Mouse (Mus musculus) thymus, postnatal 36 days (tissue): ENCODE data around the gene Pla2g10.
"Not testable (repeated sequence)": the region's sequence is repeated elsewhere in the genome, so short reads cannot be mapped to it uniquely, and the experiment has no call there.

Source experiments
- DNase-seq, 2 experiments: peaks; one replicate each; pipeline ENCODE4 v3.0.0; 2022; ENCODE audit warnings: mixed read lengths in 2 of 2

Pla2g10 gene

DNA sequence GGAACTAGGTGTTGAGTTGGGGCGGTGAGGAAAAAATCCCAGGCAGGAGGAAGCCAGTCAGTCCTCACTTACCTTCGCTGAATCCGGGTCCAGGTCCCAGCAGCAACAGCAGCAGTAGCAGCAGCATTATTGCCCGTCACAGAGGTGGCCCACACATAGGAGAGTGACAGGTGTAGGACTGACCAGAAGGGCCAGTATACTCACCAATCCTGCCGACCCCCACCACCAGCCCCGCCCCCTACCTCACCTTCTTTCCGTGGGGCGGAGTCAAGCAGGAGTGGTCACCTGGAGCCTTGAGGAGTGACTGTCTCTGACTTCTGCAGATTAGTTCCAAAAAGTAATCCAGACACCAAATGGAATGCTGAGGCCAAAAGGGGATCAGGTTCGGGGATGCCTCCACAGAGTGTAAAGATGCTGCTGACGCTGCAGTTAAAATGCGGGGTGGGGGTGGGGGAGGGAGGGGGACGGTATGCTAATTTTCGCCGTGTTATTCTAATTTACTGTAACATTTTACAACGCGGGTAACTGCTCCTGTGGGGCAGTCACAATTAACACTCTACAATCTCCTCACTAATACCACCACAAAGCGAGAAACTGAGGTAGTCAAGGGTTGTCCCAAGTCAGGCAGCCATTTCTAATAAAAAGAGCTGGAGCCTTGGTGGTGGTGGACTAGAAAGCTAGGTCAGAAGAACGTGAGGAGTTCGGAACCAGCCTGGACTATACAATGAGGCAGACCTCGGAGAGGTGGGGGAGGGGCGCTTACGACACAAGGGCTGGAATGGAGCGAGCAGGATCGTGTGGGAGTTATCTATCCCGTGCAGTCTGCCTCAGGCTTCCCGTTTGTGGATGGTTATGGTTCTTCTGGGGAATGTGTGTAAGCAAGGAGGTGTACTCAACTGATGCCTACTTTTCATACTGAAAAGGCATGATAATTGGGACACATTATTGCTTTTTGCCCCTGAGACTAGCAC, at the start of gene Pla2g10:
Pla2g10 (minus strand) TSS at position 699 of the 971 bp plus-strand sequence.
- DNase-seq: no peak

DNA sequence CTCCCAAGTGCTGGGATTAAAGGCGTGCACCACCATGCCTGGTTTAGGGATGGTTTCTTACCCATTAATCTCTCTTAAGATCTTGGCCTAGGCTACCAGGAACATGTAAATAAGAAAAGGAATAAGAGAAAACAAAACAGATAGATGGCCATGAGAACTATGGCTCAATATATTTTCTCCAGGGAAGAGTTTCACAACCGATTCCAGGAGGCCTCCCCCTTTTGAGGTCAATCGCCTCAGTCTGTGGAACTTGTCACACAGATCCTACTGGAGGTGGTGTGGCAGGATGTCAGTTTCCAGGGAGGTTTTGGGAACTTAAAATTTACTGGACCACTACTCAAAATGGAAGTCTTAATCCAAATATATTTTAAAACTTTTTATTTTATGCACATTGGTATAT, 43.9 kb upstream of the Pla2g10 start:
- DNase-seq: not testable (repeated sequence)

DNA sequence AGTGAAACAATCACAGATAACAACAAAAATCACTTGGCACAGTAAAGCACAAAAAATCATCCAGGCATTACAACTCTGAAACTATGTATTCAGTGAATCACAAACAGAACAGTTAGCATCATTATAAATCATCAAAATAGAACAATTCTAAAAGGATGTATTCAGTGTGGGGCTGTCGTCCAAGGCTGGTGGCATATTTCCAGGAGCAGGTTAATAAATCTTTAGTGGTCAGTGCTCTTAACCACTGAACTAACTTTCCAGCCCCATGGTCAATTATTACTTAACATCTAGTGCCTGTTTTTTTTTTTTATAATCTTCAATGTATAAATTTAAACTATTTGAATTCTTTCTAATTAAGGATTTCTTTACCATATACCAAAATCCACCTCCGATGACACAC, 43.2 kb upstream of the Pla2g10 start:
- DNase-seq: not testable (repeated sequence)

DNA sequence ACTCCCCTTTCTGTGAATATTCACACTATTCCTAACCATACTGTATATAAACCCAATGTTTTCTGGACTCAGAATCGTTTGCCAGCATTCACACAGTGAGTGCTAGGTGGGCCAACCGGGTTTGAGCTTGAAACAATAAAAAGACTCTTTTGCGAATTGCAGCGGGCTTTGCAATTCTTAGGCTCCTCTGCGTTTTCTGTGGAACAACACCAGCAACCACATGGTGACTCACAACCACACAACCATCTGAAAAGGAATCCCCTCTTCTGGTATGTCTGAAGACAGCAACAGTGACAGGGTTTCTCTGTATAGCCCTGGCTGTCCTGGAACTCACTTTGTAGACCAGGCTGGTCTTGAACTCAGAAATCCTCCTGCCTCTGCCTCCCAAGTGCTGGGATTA, 41.3 kb upstream of the Pla2g10 start:
- DNase-seq: not testable (repeated sequence)

DNA sequence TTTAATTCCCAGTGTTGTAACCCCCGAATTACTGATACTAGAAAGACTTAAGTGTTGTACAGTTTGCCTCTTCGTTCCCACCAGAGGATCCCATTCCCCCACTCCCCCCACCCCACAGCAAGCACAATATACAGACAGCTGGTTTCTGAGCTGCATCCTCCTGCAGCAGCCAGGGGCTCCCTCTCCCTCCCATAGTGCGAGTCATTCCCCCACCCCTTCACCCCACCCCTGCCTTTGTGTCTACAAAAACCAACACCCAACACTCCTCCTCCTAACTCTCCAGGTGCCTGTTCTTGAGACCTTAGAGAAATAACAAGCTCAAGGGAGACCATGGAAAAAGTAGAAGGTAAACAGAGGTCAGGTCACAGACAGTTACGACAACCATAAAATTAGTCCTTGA, 40.8 kb upstream of the Pla2g10 start:
- DNase-seq: not testable (repeated sequence)

DNA sequence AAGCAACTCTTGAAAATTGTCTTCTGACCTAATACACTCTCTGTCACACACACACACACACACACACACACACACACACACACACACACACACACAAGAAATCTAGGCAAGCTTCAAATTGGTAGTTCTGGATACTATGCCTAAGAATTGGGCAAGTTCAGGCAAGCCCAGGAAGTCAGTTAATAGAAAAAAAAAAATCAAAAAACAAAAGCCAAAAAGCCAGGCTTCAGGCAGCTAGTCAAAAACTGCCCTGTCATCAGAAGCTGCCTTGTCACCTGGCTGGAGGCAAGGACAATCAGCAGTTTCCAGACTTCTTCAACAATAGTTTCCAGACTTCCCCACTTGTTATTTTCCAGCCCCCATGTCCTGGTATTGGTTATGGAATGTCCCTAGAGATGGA, 35.6 kb upstream of the Pla2g10 start:
- no peak for DNase-seq

DNA sequence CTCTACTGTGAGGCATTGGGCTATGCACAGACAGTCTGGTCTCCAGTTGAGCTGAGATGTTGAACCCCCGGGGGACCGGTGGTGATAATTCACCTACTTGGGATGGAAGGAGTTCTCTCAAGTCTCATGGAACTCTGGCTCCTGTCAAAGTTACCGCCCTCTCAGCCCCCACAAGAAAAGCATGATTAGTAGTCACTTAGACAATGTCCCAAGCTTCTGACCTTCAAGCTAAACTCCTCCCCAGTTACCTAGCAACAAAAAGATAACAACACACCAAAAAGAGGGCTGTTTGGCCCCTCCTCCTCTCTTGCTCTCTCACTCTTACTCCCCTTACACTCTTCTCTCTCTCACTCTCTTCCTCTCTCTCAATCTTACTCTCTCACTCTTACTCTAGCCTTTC, 33.7 kb upstream of the Pla2g10 start:
- DNase-seq: no peak

DNA sequence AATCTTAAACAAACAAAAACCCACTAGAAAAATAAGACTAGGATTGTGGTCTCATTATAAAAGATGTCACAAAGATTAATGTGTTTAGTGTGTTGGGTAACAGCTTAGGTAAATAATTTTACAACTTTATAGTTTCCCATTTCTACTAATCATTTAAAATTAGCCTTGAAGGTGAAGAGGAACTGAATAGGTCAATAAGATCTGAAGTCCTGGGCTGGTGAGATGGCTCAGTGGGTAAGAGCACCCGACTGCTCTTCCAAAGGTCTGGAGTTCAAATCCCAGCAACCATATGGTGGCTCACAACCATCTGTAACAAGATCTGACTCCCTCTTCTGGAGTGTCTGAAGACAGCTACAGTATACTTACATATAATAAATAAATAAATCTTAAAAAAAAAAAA, 32.0 kb upstream of the Pla2g10 start:
- not testable (repeated sequence) for DNase-seq

DNA sequence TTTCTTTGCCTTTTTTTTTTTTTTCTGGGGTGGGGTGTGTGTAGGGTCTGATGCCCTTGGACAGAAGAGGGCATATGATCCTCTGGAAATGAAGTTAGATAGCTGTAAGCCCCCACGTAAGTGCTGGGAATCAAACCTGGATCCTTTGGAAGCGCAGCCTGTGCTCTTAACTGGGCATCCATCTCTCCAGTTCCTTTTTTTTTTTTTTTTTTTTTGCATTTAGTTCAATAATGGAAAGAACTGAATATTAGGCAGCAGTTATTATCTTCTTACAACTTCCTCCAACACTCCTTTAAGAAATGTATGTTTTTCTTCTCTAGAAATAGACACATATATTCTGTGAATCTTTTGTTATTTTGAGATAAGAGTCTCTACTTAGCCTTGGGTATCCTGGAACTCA, 27.0 kb upstream of the Pla2g10 start:
- no peak for DNase-seq

DNA sequence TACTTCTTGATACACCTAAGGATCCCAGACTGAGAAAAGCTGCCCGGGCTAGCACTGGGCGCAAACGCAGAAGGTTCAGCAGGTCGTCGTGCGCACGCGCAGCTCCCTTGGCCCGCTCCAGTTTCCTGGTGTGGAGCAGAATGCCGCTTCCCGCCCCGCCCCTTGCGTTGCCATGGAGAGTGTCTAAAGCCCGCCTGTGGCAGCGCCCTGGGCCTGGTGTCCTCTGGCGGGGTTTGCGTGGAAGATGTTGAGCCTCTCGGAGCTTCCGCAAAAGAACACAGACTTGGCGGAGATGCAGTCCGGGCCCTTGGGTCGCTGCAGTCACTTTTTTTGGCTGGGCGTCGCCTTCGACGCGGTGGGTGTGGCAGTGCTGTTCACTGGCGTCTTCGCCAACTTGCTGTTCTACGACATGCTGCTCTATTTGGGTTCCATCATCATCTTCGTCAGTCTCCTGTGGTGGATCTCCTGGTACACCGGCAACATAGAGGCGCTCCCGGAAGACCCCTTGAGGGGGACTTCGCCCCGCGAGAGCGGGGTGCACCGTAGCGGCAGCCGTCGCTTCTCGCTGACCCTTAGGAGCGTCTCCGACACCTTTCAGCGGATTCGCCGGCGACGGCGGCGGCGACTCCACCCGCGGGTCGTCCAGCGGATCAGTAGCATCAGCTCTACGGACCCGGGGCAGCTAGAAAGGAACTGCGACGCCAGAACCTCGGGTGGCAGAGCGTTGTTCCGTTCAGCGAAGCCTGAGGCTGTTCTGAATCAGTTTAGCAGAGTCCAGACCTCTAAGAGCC, 23.8 kb upstream of the Pla2g10 start:
- peak; percentile 92 for DNase-seq

DNA sequence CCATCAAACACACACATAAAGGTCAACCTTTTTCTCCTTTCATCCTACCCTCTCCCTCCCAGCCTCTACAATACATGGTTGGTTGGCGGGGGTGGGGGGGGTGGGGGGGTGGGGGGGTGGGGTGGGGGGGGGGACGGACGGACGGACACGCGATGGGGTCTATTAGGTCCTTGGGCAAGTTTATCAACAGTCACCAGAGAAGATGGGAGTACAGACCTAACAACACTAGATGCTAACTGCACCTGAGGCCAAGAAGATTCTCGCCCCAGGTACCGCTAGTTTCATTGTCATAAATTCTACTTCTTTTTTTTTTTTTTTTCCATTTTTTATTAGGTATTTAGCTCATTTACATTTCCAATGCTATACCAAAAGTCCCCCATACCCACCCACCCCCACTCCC, 23.2 kb upstream of the Pla2g10 start:
- DNase-seq: no peak

DNA sequence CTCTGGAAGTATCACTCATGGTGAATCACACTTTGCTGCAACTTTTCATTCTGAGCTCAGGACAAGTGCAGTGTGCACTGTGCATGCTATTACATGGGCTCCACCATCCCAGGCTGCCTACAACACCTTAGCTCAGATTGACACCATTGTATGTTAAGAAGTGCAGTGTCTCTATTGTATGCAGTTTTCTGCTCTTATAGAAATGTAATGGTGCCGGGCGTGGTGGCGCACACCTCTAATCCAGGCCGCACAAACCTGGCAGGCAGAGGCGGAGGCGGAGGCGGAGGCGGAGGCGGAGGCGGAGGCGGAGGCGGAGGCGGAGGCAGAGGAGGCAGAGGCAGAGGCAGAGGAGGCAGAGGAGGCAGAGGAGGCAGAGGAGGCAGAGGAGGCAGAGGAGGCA, 19.8 kb upstream of the Pla2g10 start:
- no peak for DNase-seq

DNA sequence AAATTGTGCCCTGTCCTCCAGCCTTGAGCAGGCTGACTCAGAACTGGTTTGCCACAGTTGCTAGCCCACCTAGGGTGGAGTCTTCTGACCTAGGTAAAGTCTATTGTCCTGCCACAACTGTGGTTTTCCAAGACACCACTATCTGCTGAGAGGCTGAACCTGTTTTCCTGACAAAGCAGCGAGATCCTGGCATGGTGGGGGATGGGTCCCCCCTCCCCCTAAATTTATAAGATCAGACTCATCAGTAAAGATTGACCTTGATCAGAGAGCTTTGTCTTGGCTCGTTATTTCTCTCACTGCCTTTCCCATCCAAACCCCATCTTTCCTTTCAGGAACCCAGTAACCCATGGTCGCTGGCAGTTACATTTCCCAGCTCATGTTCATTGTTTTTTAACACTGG, 19.2 kb upstream of the Pla2g10 start:
- DNase-seq: no peak

DNA sequence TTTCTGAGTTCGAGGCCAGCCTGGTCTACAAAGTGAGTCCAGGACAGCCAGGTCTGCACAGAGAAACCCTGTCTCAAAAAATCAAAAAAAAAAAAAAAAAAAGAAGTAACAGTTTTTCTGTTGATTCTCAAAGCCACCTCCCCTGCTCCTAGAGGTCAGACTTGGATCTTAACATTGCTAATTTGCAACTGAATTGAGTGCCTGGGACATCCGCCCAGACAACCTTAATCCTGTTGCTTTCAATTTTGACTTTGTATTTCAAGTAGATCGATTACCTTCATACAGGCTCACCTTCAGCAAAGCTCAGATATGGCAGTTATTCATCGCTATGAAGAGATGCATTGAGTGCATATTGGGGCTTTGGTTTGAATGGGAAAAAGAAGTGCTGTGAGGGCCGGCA, 18.5 kb upstream of the Pla2g10 start:
- no peak for DNase-seq

DNA sequence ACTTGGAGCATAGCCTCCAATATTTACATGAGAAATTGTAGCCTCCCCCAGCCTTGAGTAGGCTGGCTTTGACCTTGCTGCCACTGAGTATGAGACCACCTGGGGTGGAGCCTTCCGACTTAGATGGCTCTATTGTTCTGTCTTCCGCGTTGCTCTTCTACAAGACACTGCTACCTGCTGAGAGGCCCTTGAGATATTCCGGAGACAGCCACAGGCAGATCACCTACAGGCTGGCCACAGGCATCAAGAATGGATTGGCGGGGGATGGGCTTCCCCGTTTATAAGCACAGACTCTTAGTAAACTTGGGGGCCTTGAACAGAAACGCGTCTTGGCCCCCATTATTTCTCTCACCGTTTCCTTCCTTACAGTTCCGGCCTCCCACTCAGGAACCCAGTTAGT, 18.0 kb upstream of the Pla2g10 start:
- DNase-seq: not testable (repeated sequence)

DNA sequence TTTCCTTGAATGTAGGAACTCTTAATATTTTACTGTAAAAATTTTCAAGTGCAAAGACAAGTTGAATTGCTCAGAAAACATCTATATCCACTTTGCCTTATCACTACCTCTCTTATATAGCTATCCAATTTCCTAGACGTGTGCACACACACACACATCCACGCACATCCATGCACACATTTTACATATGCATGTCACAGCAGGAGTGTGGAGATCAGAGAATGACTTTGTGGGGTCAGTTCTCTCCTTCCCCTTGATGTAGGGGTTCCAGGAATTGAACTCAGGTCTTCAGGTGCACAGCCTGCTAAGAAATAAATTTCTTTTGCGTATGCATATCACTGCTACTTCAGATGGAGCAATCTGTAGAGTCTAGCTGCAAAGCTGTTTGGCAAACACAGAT, 17.3 kb upstream of the Pla2g10 start:
- no peak for DNase-seq

DNA sequence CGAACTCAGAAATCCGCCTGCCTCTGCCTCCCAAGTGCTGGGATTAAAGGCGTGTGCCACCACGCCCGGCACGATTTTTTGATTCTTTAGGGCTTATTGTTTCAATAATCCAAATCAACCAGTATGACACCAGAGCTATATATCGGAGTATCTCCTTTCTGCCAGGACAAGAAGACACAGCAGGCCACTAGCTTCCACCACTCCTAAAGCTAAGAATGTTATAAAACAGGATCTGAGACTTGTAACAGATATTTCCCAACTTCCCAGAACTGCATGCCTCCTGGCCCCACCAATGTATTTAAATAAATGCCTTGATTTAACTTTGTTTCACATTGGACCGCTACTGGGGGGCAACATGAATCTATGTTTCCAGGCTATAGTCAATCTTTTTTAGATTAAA, 16.9 kb upstream of the Pla2g10 start:
- DNase-seq: no peak

DNA sequence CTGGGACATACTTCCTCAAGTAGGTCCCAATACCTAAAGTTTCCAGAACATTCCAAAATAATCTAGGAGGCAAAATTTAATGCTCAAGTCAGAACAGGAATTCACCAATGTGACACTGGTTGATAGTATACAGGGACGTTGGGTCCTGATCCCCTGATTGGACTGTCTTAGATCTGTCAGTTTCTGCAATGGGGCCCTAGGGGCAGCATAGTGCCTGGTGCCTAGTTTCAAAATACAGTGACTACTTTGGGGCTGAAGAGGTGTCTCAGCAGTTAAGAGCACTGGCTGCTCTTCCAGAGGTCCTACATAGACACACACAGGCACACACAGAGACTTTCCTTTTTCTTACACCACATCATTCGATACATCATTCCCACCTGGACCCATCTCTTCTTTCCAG, 10.1 kb upstream of the Pla2g10 start:
- DNase-seq: no peak

DNA sequence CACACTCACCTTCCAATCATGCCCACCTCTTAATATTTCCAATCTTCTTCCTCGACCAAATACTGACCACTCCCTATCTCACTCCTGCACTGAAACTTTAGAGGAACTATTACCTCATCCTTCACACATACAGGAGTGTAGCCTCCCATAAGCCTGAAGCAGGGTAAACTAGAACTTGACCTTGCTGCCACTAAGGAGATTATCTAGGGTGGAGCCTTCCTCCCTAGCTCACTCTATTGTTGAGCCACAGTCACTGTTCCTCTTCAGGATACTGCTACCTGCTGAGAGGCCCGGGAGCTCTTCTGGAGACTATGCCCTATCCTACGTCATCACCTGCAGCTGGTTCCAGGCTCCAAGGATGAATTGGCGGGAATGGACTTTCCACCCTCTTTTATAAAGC, 8.3 kb upstream of the Pla2g10 start:
- not testable (repeated sequence) for DNase-seq

DNA sequence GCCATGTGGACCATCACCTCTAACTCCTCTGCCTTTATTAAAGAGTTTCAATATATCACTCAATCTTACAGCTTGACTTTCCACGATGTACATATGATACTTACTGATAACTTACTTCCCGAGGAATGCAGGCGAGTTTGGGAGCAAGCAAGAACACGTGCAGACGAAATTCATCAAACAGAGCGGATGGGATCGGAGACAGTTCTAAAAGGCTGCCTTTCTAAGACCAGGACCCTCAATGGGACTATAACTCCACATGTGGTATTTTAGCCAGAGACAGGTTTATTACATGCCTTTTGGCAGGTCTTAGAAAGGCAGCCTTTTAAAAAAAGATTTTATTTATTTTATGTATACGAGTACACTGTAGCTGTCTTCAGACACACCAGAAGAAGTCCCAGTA, 5.2 kb upstream of the Pla2g10 start:
- DNase-seq: no peak

DNA sequence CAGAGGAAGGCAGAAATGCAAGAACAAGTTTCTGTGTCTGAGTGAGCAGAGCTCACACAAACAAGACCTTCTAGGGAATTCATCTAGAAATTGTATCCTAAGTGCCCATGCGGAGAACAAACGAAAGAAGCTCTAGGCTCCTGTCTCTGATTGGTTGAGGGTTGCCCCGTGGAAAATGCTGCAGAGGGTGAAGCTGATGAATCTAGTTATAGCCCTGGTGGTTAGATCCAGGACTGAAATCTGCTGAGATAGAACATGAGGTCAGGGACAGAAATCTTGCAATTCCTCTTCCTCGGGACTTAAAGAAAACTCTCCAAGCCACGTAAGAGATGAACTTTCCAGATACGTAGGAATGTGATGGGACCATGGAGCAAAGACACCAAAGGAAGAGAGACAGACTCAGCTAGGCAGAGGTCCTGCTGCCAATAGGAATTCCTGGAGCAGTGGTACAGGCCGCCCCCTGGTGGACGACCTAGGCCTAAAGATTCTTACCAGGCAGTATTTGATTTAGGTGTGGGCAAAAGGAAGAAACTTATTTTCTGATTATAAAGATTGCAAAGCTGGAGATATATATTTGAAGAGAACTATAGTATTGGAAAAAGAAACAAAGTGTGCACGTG, 2.8 kb upstream of the Pla2g10 start:
- DNase-seq: peak; percentile 60 to 71

DNA sequence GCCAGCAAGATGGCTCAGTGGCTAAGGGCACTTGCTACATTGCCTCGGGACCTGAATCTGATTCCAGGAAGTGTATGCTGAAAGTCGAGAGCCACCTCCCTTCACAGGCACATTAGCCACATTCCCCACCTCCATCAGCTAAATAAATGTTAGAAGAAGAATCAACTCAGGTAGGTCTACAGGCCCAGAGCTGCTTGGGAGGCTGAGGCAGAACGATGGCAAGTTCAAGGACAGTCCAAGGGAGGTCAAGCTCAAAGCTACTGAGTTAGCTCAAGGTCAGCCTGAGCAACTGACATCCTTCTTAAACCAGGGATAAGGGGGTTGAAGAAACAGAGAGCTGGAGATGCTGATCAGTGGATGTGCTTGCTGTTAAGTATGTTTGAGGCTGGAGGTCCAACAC, 2.0 kb upstream of the Pla2g10 start:
- DNase-seq: no peak

DNA sequence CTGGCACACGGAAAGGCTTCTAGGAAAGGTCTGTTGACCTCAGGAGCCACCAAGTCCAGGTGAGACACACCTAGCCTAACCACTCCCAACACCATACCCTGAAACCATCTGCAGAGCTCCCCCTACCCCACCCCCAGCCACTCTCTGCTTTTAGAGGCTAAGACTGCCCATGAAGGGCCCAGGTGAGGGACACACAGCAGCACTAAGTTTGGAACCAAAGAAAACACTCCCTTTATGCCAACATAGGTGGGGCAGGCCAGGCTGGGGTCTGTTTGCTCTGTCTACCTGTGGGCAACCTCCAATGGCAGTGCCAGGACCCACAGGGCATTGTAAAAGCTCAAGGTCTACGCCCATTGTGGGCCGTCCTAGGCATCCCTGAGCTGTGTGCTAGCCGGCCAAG, 1.4 kb downstream of the Pla2g10 start:
- no peak for DNase-seq
